Mouse (Mus musculus): ENCODE results near the gene Srp68.
A peak's percentile ranks its signal among the peaks of the same experiment; 100 is the strongest.

DNA sequence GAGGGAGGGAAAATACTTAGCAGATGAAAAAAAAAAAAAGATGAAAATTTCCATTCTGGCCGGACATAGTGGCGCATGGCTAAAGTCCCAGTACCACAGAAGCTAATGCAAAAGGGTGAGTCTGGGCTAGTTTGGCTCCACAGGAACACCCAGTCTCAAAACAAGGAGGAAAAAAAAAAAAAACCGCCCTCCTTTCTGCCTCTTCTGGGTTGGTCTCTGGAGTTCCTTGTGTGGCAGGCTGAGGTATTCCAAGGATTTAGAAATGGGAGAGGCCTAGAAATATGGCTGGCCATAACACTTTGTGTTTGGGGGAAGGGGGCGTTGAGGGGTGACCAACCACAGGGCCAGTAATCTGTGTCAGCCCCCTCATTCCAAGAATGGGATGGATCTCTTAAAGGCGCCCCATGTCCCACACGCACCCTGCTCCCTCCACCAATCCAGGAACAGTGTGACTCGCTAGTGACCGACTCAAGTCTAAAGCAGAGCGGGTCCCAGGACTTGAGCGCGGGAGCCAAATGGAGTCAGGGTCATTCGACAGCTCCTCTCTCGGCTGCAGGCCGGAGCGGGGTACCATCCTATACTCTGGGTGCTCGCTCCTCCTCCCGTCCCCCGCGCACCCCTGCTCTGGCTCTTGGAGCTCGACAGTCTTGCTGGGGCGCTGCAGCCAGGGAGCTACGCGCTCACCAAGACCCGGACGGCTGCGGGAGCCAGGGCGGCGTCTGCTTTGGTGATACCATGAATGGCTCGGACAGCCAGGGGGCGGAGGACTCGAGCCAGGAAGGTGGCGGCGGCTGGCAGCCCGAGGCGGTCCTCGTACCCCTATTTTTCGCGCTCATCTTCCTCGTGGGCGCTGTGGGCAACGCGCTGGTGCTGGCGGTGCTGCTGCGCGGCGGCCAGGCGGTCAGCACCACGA lies 7.0 kb upstream of the Srp68 start, which contains the start of gene Galr2:
- TF ChIP-seq EP300 (optimal IDR thresholded peaks at IDR 0.05): no peak
- peak; percentile 34; the same call in 1 of the 2 replicates for TF ChIP-seq CTCF (IDR thresholded peaks at IDR 0.05; ENCODE audit: low read depth)

Measured in stomach, postnatal 0 days (tissue).